Mouse (Mus musculus) G1E (cell line): ENCODE data around the gene Kif1c. TPM values are rescaled to one million over a fixed set of nuclear protein-coding genes. Genes with fewer than 3 reads are reported as not detected.

Source experiments
- ATAC-seq: 2 replicates; pipeline ENCODE4 v1.8.0; 2016; ENCODE audit warnings: mild to moderate bottlenecking; ENCODE audit not compliant: insufficient number of reproducible peaks, poor library complexity, low FRiP score, severe bottlenecking; ENCODE audit errors: extremely low read depth
- DNase-seq: peaks from one replicate; pipeline ENCODE4 v3.0.0; 2012; ENCODE audit warnings: low spot score
- H3K27me3 ChIP-seq: 2 replicates; pipeline ENCODE4 v1.6.1; 2012; ENCODE audit warnings: mild to moderate bottlenecking, low read length, inconsistent platforms; ENCODE audit not compliant: insufficient read depth
- H3K36me3 ChIP-seq: replicated peaks from 2 replicates; pipeline ENCODE3; 2012; ENCODE audit warnings: mild to moderate bottlenecking, inconsistent platforms
- H3K4me1 ChIP-seq: 2 replicates; pipeline ENCODE4 v1.6.1; 2012; ENCODE audit warnings: low read depth, low read length, inconsistent platforms, mixed read lengths; ENCODE audit not compliant: insufficient read depth
- H3K4me3 ChIP-seq: 2 replicates; pipeline ENCODE4 v1.5.1; 2012; ENCODE audit warnings: low read depth, mild to moderate bottlenecking, inconsistent platforms, low read length, moderate library complexity, mixed read lengths
- H3K9me3 ChIP-seq: replicated peaks from 2 replicates; pipeline ENCODE4 v1.6.1; 2012; ENCODE audit warnings: inconsistent platforms
- CTCF ChIP-seq: IDR thresholded peaks from 2 replicates; pipeline ENCODE4 v1.5.1; 2012; ENCODE audit warnings: low read depth, low read length, inconsistent platforms, mixed read lengths
- GATA1 ChIP-seq: IDR thresholded peaks from 2 replicates; pipeline ENCODE4 v1.6.1; 2012; ENCODE audit warnings: borderline replicate concordance, low read length, inconsistent platforms, mixed read lengths
- GATA2 ChIP-seq: IDR thresholded peaks from 2 replicates; pipeline ENCODE4 v1.6.1; 2012; ENCODE audit warnings: low read depth, low read length, inconsistent platforms, borderline replicate concordance
- POLR2AphosphoS5 ChIP-seq: IDR thresholded peaks from 2 replicates; pipeline ENCODE4 v1.6.1; 2012; ENCODE audit warnings: low read depth, low read length, inconsistent platforms; ENCODE audit not compliant: insufficient replicate concordance
- TAL1 ChIP-seq: conservative IDR thresholded peaks from 2 replicates; pipeline ENCODE4 v1.6.1; 2012; ENCODE audit warnings: low read depth, low read length, inconsistent platforms, mixed read lengths
- polyA plus RNA-seq: library from polyadenylated mRNA; stranded (reverse); fragments of >175 nt; gene quantifications from 2 replicates; pipeline ENCODE4 v1.2.3, GENCODE M21; 2012
- total RNA-seq, 2 experiments: library from RNA; stranded (forward) in 1 of 2; stranded (reverse) in 1 of 2; fragments of 200-1000 nt in 1 of 2; fragments of >200 nt in 1 of 2; fragmentation: Nextera tagmentation in 1 of 2; gene quantifications; 2 replicates each; pipeline ENCODE4 v1.2.3; 2014 to 2017

The Kif1c gene
- total and polyA plus RNA-seq, 3 experiments = 11.7 to 30.4 (median 13.9) TPM

- peaks cover 54% of the 10 kb centered on the region for H3K4me1 ChIP-seq
- DNase-seq = peak; percentile 86
- peak overlapping the region; percentile 77 for H3K4me3 ChIP-seq
- peak; percentile 17; the same call in 1 of the 2 replicates for ATAC-seq
- H3K9me3 ChIP-seq = no peaks in the 10 kb centered on the region
- H3K36me3 ChIP-seq = peaks cover 72% of the 10 kb centered on the region
- no peak for TF ChIP-seq GATA2
- TF ChIP-seq POLR2AphosphoS5 = no peak
- TF ChIP-seq TAL1 = no peak
- TF ChIP-seq GATA1 = no peak
- TF ChIP-seq CTCF = 0 out of 2 replicates have a peak, but pooled peaks have one; percentile 34
- H3K27me3 ChIP-seq = no peaks in the 10 kb centered on the region
These were observed 30.6 kb upstream of the Kif1c start for GRCm38 (mm10) chr11:70669582-70670345.

GRCm38 (mm10) chr11:70670483-70670882 lies 29.9 kb upstream of the Kif1c start:
- H3K4me3 ChIP-seq = peak overlapping the region; percentile 77; the same call in 1 of the 2 replicates
- H3K4me1 ChIP-seq = peaks cover 52% of the 10 kb centered on the region

GRCm38 (mm10) chr11:70671333-70672047 lies 28.9 kb upstream of the Kif1c start:
- H3K4me1 ChIP-seq = peaks cover 52% of the 10 kb centered on the region
- ATAC-seq (no peak), DNase-seq (no peak)
- no peaks in the 10 kb centered on the region for H3K9me3 ChIP-seq
- peaks cover 72% of the 10 kb centered on the region for H3K36me3 ChIP-seq
- no peak for TF ChIP-seq POLR2AphosphoS5
- TF ChIP-seq GATA1 = no peak
- no peak for TF ChIP-seq GATA2
- no peak for TF ChIP-seq TAL1
- TF ChIP-seq CTCF = no peak
- no peaks in the 10 kb centered on the region for H3K27me3 ChIP-seq
- no peak overlapping the region for H3K4me3 ChIP-seq

More at GRCm38 (mm10) chr11:70670483-70670882, 29.9 kb upstream of the Kif1c start:
- ATAC-seq (no peak), DNase-seq (no peak)
- H3K9me3 ChIP-seq = no peaks in the 10 kb centered on the region
- no peak for TF ChIP-seq GATA1
- no peak for TF ChIP-seq GATA2
- no peak for TF ChIP-seq CTCF
- TF ChIP-seq TAL1 = no peak
- TF ChIP-seq POLR2AphosphoS5 = no peak
- peaks cover 72% of the 10 kb centered on the region for H3K36me3 ChIP-seq
- no peaks in the 10 kb centered on the region for H3K27me3 ChIP-seq

DNA sequence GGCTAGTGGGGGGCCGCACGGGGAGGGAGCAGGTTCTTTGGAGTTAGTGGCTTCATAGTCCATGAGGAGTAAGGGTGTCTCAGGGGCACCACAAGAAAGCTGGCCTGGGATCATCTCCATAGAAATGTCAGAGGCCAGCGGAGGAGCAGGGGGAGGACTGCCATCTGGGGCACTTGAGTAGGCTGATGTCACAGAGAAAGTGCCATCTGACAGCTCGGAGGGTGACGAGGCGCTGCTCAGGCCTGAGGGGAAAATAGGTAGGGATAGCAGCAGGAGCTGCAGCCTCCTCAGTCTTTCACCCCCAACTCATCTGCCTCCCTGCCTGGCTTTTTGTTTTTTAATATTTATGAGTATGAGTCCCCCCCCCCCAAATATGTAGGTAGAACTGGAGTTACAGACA lies 26.3 kb upstream of the Kif1c start:
- H3K4me3 ChIP-seq = no peak overlapping the region
- peaks cover 82% of the 10 kb centered on the region for H3K36me3 ChIP-seq
- TF ChIP-seq POLR2AphosphoS5 = no peak
- TF ChIP-seq TAL1 = no peak
- TF ChIP-seq GATA2 = no peak
- TF ChIP-seq GATA1 = no peak
- no peak for TF ChIP-seq CTCF
- no peak for DNase-seq
- H3K27me3 ChIP-seq = no peaks in the 10 kb centered on the region
- peaks cover 32% of the 10 kb centered on the region for H3K4me1 ChIP-seq
- H3K9me3 ChIP-seq = no peaks in the 10 kb centered on the region
- no peak for ATAC-seq

DNA sequence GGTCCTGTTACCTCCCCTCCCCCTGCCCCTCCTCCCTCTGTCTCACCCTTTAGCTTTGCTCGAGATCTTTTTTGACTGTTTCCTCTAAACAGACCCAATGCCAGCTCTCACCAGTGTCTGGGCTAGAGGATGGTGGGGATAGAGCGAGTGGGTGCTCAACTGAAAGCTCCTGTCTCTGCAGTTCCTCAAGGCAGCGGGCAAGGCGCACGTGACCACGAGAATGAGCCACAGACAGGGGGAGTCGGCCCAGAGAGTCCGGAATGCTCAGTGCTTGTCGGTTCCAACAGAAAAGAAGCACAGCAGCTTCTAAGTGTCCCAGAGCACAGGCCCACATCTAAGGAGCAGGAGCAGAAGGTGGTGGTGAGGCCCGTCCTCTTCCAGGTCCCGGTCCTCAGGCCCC lies 25.8 kb upstream of the Kif1c start:
- Histone ChIP-seq H3K4me3 (no peak overlapping the region), H3K4me1 (peaks cover 34% of the 10 kb centered on the region), H3K36me3 (peaks cover 87% of the 10 kb centered on the region), H3K27me3 (no peaks in the 10 kb centered on the region), H3K9me3 (no peaks in the 10 kb centered on the region)
- TF ChIP-seq POLR2AphosphoS5 (no peak), GATA2 (no peak), TAL1 (no peak), GATA1 (no peak), CTCF (no peak)
- DNase-seq (no peak), ATAC-seq (no peak)

GRCm38 (mm10) chr11:70678092-70678491 lies 22.3 kb upstream of the Kif1c start:
- DNase-seq (no peak), ATAC-seq (no peak)
- no peaks in the 10 kb centered on the region for H3K9me3 ChIP-seq
- H3K4me1 ChIP-seq = peaks cover 38% of the 10 kb centered on the region
- TF ChIP-seq GATA2 (no peak), POLR2AphosphoS5 (no peak), GATA1 (no peak), TAL1 (no peak), CTCF (no peak)
- H3K27me3 ChIP-seq = no peaks in the 10 kb centered on the region
- no peak overlapping the region for H3K4me3 ChIP-seq
- peaks cover 90% of the 10 kb centered on the region for H3K36me3 ChIP-seq
